Mouse (Mus musculus) gastrocnemius, postnatal 4 days (tissue): Measurements from ENCODE around the gene Faah. TPM values are rescaled to one million over a fixed set of nuclear protein-coding genes. Genes with fewer than 3 reads are reported as not detected.

Experiments
- DNase-seq, 2 experiments: peaks; one replicate each; pipeline ENCODE4 v3.0.0; 2021 to 2022; ENCODE audit warnings: low spot score in 2 of 2, mixed read lengths in 2 of 2
- long read RNA-seq, 2 experiments: library from polyadenylated mRNA; stranded (forward); transcript quantifications; one replicate each; pipeline ENCODE4 v2.0.0; 2021
- total RNA-seq, 2 experiments: library from RNA; stranded (reverse); gene quantifications; 2 replicates each; pipeline ENCODE4 v1.2.3; 2021

Faah gene
- total RNA-seq = under 1 TPM; 0.15 to 0.57 TPM
- long read RNA-seq, experiment 1, partial matches to known transcripts = 1 of 5 reads
- long read RNA-seq, experiment 1, other reads (novel, unspliced or antisense) = 1 of 5 reads
- long read RNA-seq, experiment 2, partial matches to known transcripts = 0 of 1 reads
- long read RNA-seq, experiment 2, other reads (novel, unspliced or antisense) = 1 of 1 reads

GRCm38 (mm10) chr4:116017902-116018746 is at the start of gene Faah:
Gene Faah, minus strand, starts transcription at chr4:116017926.
- DNase-seq = no peak

GRCm38 (mm10) chr4:116063855-116064254 is 46.1 kb upstream of the Faah start:
- no peak for DNase-seq

GRCm38 (mm10) chr4:116059012-116059726 is 41.4 kb upstream of the Faah start:
- DNase-seq = no peak

- no peak for DNase-seq
Measured at GRCm38 (mm10) chr4:116057559-116057958, 39.8 kb upstream of the Faah start.

GRCm38 (mm10) chr4:116053399-116053961 is 35.8 kb upstream of the Faah start, which contains the start of gene Nsun4:
Gene Nsun4, minus strand, starts transcription at chr4:116053876.
- peak; percentile 75 to 89 for DNase-seq

- peak in 1 of 2 experiments; percentile 17 for DNase-seq
Measured at GRCm38 (mm10) chr4:116052526-116053293, 35.0 kb upstream of the Faah start.

- no peak for DNase-seq
Measured at GRCm38 (mm10) chr4:116049211-116049610, 31.5 kb upstream of the Faah start.

- peak in 1 of 2 experiments; percentile 15 for DNase-seq
Measured at GRCm38 (mm10) chr4:116048130-116048920, 30.6 kb upstream of the Faah start.

GRCm38 (mm10) chr4:116047681-116048080 is 30.0 kb upstream of the Faah start:
- no peak for DNase-seq

- DNase-seq = no peak
Measured at GRCm38 (mm10) chr4:116046604-116047003, 28.9 kb upstream of the Faah start.

GRCm38 (mm10) chr4:116042186-116042585 is 24.5 kb upstream of the Faah start:
- no peak for DNase-seq

- no peak for DNase-seq
Measured at GRCm38 (mm10) chr4:116040466-116040865, 22.7 kb upstream of the Faah start.

- no peak for DNase-seq
Measured at GRCm38 (mm10) chr4:116033374-116033773, 15.6 kb upstream of the Faah start.

- no peak for DNase-seq
Measured at GRCm38 (mm10) chr4:116032906-116033305, 15.2 kb upstream of the Faah start.

GRCm38 (mm10) chr4:116017300-116017901 is 325 bp downstream of the Faah start:
- peak; percentile 37 to 65 for DNase-seq

GRCm38 (mm10) chr4:116016862-116017299 is 845 bp downstream of the Faah start:
- no peak for DNase-seq

- no peak for DNase-seq
Measured at GRCm38 (mm10) chr4:116016396-116016795, 1.3 kb downstream of the Faah start.

GRCm38 (mm10) chr4:116015996-116016395 is 1.7 kb downstream of the Faah start:
- no peak for DNase-seq

GRCm38 (mm10) chr4:116015502-116015901 is 2.2 kb downstream of the Faah start:
- no peak for DNase-seq
